Mouse (Mus musculus) monocyte, adult 2 months (primary cell): ENCODE measurements at regions not wholly inside any gene's neighbourhood (a gene's known extent, or its start where the extent isn't known, plus 50 kb on each side); places are given as distances from the start of the nearest gene placed in this dataset.

Experiments
- DNase-seq, 2 experiments: peaks; one replicate each; pipeline ENCODE4 v3.0.0; 2022; ENCODE audit warnings: low spot score in 2 of 2, low read depth in 1 of 2

DNA sequence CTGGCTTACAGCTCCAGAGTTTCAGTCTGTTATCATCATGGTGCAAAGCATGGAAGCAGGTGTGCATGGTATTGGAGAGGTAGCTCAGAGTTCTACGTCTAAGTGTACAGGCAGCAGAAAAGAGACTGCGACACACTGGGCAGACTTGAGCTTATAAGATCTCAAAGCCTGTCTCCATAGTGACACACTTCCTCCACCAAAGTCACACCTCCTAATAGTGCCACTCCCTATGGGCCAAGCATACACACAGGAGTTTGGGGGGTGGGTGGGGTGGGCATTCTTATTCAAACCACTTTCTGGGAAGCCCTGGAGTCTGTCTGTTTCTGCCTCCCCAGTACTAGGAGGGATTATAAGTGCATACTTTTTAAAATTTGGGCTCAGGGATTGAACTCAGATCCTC is 219.5 kb upstream of the Prok2 start:
- no peak for DNase-seq

DNA sequence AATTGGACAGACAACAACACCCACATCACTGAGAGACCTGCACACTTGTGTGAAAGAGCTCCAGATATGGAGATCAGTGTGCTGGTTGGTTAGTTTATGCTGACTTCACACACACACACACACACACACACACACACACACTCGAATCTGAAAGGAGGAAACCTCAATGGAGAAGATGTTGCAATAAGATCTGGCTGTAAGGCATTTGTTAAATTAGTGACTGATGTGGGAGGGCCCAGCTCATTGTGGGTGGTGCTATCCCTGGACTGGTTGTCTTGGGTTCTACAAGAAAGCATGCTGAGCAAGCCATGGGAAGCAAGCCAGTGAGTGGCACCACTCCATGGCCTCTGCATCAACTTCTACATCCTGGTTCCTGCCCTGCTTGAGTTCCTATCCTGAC is 216.8 kb upstream of the Prok2 start:
- no peak for DNase-seq

DNA sequence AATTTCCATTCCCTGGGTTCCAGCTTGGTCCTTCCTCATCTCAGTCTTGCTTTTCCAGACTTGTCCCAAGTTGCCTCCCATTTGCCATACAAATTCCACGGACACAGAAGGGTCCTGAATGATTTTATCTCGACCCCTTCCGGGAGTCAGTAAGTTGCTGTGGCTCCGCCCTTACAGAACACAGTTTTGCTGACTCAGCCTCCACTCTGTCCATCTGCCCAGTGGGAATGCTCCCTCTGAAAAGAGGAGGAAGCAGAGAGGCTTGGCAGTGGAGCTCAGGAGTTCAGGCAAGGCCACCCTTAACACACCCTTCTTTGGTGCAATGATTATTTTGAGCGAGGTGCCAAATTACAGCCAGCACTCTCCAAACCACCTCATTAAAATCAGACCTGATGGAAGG is 213.9 kb upstream of the Prok2 start:
- no peak for DNase-seq

DNA sequence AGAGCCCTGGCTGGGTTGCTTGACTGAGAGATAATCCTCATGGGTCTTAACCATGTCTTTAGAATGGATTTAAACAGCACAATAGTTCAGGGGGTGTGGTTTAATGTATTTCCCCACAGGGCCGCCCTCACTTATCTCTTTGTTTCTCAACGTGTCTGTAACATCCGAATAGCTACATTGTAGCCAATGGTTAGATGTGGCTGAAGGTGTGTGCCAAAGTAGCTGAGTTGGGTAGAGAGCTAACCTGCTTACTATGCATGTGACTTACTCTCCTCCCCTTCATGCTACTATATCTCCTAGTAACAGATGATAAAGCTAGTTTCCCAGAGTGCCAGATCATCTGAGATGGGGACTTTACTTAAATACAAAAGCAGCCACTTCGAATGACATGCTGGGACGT is 213.2 kb upstream of the Prok2 start:
- no peak for DNase-seq

DNA sequence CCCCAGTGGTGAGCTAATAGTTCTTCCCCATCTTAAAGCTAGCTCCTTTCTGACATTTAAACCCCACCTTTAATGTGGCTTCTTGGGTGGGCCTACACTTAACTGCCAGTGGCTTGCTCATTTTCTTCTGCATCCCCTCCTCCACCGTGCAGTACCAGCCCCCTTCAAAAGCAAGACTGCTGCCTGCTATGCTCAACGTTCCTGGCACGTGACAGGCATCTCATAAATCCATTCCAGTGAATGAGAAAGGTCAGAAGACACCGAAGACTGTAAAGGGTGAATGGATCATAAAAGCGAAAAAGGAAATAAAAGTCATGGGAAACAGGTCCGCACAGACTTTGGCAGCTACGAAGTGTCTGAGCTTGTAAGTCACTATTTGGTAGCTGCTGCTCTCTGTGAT is 212.8 kb upstream of the Prok2 start:
- DNase-seq, result no peak

DNA sequence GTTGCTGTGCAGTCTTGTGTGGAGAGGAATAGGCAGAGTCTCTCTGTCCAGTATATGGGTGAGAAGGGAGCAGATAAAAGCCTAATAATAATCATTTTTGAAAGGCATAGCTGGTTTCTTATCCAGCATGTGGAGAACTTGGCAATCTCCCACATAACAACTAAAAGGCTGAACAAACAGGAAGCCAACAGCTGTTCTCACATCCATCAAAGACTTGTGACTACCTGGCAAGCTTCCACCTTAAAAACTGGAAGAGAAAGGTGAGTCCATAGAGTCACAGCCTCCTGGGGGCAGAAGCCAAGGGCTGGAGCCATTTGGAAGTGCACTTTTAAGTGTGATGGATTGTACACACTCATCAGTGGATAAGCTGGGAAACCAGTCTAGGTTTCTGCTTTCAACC is 210.5 kb upstream of the Prok2 start:
- DNase-seq, result no peak

DNA sequence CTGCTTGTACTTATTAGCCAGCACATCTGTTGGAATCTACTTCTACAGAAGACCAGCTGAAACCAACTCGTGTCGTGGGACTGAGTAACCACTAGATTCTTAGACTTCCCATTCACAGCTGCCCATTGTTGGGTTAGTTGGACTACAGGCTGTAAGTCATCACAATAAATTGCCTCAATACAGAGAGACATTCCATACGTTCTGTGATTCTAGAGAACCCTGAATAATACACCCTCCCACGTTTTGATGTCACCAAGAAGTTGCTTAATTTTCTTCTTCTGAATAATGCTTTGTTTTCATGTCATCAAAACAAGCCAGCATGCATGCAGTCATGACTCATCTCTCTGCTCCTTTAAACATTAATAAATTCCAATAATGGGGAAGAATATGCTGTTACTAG is 209.2 kb upstream of the Prok2 start:
- no peak for DNase-seq

DNA sequence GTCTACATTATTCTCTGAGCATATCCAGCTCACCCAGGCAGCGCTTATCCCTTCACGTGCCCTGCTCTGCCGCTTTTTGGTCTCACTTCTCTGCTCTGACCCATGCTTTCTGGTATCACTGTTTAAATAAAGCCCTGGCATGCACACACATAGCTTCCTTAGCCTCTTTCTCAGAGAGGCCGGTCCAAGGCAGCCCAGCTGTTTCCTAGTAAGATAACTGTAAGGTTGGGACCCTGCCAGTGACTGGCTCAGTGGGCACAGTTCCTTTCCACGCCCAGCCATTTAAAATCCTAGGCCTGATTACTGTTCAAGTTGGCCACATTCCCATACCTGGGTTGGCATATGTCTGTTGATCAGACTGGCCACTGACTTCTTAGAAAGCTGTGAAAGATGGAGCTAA is 208.2 kb upstream of the Prok2 start:
- no peak for DNase-seq

DNA sequence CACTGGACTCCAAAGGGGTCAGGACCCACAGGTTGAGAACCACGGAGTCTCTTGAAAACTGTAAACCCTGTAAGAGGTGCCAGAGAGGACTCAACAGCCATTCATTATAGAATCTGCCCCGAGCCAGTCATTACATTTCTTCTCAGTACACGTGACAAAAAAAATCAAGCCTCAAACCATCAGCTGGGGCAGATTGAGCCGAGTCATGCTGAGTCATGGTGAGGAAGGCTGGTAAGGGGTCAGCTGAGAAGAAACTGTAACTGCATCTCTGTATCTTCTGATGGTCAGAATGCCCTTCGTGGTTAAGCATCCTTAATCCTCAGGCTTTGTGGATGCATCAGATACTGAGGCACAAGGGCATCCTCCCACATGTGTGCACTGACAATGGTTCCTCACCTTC is 207.2 kb upstream of the Prok2 start:
- no peak for DNase-seq

DNA sequence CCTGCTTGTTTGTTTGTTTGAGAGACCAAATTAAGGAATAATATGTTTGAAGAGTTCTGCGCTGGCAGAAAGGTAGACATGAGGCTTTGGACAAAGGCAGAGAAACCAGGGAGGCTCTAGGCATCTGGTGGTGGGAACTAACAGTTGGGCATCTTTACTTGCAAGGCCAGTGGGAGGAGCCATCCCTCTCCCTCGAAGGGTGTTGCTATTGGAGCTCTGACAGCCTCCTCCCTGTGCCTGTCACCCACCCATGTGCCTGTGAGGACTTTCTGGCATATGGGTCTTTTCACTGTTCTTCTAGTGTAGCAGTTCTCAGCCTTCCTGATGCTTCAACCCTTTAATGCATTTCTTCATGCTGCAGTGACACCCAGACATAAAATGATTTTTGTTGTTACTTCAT is 206.7 kb upstream of the Prok2 start:
- no peak for DNase-seq

DNA sequence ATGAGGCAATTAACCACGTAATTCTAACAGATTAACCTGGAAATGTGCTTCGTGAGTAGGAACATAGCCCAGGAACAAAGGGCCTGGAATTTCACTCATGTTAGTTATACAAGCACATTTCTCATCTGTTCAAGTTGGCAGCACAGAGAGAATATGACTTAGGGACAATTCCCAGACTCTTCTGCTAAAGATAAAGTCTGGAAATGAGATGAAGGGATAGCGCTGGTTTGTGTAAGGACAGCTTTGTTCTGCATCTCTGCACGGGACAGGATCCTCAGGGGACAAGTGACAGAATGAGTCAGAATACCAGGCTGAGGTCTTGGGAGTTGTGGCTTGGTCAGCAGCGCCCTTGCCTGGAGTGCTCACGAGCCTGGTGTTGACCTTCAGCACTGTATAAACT is 206.2 kb upstream of the Prok2 start:
- no peak for DNase-seq

DNA sequence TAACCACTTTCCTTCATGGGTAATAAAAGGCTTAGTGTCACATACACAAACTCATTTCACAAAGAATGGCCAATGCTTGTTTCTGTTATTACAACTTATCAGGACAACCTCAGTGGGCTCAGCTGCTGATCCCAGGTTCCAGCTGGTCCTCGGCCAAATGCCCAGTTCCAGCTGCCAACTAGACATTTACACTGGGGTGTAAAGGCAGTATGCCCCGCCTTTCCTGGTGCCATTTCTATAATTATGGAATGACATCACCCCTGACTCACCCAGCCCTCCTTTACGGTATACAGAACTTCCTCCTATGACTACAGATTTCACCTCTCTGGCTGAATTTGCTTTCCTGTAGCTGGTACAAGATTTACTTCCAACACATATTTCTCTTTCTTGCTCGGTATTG is 205.4 kb upstream of the Prok2 start:
- DNase-seq, result no peak

DNA sequence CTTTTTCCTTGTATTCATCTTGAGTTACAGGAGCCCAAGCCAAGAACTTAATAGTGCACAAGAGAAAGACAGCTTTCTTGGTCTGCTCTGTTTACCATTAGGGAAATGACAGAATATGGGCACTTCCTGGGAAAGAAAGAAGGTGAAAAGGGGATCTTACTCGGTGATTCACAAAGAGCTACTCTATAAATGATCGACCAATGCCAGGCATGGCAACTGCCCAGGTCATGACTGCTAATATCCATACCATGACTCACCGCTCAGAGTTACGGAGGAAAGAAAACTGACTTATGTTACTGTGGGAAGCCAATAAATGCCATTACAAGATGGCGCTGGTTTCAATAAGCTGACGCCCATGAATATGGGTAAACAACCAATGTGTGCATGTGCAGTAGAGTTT is 204.1 kb upstream of the Prok2 start:
- DNase-seq, result no peak

DNA sequence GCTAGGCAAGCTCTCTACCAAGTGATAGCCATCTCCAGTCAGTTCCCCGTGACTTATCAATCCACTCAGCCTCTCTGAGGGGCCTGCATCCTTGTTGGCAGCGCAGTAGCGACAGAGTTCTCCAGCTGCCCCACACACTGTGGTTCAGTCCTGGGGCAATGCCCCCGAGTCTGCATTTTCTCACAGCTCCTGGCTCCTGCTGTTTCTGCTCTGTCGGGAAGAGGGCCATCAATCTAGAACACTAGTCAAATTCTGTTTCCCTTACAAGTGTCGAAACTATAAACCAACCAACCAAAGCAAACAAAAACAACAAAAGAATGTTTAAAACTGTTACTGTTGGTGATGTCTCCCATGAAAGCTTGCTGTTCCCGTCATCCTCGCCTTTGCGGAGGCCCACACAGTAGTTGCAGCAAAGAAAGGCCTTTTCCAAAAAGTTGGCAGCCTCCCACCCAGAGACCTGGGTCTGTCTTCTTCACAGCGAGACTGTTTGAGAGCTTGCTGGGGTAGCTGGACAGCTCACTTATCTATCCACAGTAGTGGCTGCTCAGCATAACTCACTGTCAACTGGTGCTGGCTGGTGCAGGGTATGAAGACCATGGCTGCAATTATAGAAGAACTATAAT is 201.9 kb upstream of the Prok2 start:
- DNase-seq, result no peak

DNA sequence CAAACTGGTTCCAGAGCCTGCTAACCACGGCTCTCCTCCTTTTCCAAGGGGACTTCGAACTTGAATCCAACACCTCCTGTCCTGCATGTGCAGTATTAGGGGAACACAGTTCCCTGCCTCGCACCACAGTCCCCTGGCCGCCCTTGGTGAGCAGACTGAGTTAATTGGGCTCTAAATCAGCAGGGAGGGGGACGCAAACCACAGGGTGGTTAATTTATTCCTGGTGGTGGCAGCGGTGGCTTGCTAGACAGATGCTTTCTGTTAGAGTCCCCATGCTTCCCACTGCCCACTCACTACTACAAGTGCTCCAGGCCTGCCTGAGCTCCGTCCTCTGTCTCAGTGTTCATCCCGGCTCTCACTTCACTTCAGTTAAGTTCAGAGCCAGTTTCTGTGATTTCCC is 198.0 kb upstream of the Prok2 start:
- DNase-seq, result no peak

DNA sequence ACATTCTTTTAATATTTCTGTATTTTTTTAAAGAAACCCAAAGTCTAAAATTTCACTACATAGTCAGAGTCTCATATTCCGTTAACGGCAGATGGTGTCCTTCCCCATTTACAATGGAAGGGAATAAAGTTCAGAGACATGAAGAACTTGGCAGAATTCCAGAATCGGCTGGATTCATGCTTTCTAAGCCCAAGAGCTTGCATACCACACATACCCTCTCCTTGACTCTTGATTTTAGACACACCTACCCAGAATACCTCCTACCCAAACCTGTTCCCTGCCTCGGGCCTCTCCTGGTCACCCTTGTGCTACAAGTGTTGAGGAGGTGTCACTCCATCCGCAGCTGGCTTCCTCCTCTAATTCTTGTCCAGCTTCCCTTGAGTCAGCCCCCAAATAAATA is 195.8 kb upstream of the Prok2 start:
- DNase-seq, result no peak

DNA sequence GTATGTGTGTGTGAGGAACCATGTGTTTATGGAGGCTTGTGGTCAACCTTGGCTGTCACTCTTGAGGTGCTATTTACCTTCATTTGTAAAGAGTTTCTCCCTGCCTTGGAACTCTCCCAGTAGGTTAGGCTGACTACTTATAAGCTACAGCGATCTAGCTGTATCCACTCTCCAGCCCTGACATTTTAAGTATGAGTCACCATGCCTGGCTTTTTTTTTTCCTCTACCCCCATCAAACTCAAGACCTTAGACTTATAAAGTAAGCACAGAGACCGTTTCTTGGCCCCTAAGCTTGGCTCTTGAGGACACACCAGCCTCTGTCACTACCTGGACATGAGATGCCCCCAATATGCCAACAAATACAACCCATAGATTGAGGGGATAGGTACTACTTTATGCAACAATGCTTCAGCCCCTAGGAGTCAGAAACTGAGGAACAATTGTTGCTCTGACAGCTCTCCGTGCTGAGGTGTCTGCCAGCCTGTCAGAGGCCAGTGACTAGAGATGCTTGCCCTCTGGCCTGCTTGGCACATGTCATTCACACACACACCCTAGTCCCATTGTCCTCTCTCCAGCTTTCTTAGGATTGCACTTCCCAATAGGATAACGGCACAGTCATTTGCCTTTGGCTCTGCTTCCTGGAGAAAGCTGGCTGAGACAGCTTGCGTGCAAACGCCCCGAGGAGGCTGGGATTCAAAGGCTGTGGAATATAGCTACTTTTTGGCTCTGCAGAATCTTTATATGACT is 193.8 kb upstream of the Prok2 start:
- DNase-seq, result no peak

DNA sequence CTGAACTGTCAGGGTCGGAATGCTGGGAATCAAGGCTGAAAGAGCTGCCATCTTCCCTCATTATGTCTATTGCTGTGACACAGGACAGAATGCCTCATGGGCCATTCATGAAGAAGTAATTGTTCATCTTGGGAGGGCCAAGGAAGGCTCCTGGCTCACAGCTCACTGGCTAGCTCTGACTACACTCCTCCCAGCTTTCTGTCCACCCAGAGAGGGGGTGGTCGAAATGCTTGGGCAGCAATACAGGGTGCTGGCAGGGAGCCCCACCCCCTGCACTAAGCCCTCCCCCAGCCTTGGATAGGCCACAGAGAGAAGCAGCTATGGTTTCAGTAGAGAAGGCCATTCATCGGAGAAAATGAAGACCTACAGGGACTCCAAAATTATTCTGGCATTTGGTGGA is 192.2 kb upstream of the Prok2 start:
- DNase-seq, result no peak

DNA sequence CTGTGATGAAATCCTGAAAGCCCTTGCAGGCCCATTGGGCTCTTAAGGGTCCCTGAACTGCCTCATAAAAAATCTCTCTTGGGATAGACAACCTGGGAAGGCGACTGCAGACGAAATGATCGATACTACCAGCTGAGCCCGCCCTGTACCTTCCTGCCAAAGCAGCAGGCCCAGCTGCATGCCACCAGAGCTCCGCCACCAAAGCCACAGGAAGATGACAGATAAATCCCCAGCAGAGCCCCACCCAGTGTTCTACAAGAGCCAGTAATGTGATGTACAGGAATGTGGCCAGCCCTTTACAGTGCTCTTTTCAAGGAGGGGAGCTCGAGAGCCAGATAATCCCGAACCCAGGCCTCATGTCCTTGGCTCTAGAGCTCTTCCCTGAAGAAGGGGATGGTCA is 183.7 kb upstream of the Prok2 start:
- no peak for DNase-seq

DNA sequence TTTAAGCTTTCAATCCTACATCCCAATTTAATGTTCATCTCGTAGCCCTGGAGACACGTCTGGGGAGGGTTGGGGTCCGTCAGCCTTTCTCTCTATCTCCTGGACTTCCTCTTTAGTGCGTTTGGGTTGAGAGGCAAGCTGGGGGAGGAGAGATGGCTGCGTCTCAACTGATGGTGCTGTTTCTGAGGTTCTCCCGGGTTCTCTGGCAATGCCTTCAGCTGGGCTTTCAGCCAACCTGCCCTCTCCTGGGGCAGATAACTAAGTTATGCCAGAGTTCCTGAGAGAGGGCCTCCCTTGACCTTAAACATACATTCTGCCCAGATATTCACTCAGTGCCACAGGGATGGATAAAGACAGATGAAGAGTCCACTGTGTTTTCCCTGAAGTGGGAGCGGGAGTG is 183.3 kb upstream of the Prok2 start:
- no peak for DNase-seq

DNA sequence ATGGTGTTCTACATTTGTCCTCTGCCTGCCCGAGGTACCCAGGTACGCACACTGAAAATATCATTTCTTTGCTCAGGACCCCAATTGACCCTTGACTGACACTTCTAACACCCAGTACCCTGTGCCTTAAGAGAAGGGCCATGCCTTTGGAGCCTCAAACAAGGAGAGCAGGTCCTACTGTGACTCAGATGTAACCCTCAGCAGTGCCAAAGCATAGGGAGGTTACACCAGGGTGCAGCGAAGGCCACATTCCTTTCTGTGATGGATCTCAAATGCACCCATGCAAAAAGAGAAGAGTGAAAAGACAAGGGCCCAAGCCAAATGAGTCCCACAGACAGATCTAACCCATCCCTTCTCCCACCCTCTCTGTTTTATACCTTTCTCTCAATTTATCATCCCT is 181.9 kb upstream of the Prok2 start:
- DNase-seq, result no peak

DNA sequence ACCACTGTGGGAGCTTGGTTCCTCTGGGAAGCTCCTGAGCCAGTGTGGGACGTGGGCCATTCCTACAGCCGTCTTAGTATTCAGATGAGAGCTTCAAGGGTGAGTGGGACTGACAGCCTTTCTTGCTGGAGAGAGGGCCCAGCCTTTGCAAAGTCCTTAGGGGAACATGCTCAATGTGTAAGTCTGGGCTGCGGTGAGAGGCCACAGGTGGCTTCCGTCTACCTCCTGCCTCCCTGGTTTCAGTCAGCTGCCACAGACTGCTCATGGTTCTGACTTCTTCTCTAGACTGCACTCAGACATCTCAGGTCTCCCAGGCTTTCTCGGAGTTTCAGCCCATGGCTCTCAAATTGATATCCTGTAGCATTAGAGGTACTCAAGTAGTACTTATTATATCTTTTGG is 179.0 kb upstream of the Prok2 start:
- DNase-seq, result no peak

DNA sequence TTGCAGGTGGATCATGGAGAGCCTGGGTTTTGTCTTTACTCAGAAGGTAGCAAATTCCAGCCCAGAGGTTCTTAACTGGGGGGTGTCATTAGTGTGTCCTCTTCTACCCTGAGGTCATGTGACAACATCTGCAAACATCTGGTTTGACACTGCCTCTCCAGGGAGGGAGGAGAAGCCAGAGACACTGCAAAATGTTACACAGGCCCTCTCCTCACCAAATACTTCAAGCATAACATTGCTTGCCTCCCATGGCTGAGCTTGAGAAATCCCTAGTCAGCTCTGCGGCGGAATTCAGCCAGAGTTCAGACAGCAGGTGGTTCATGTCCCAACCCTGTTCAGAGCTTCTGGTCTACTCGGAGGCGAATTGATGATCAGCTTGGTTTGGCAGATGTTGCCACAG is 178.4 kb upstream of the Prok2 start:
- no peak for DNase-seq
